Mouse (Mus musculus) cerebellum, postnatal 4 days (tissue): ENCODE data around the gene Lipn.

Source experiments
- DNase-seq, 2 experiments: peaks; one replicate each; pipeline ENCODE4 v3.0.0; 2022; ENCODE audit warnings: low spot score in 2 of 2, mixed read lengths in 1 of 2

Gene Lipn

GRCm38 (mm10) chr19:34066779-34067472, at the start of gene Lipn:
Gene Lipn (plus strand): TSS chr19:34067358.
- DNase-seq: no peak

- DNase-seq: no peak
Observed at GRCm38 (mm10) chr19:34021440-34022172, 45.6 kb upstream of the Lipn start.

- DNase-seq: no peak
Observed at GRCm38 (mm10) chr19:34022759-34023158, 44.4 kb upstream of the Lipn start.

GRCm38 (mm10) chr19:34039731-34040130, 27.4 kb upstream of the Lipn start:
- no peak for DNase-seq

GRCm38 (mm10) chr19:34043008-34043407, 24.1 kb upstream of the Lipn start:
- no peak for DNase-seq

GRCm38 (mm10) chr19:34049371-34050039, 17.7 kb upstream of the Lipn start:
- no peak for DNase-seq

GRCm38 (mm10) chr19:34051502-34051901, 15.7 kb upstream of the Lipn start:
- DNase-seq: no peak

GRCm38 (mm10) chr19:34063547-34063946, 3.6 kb upstream of the Lipn start:
- no peak for DNase-seq

- DNase-seq: no peak
Observed at GRCm38 (mm10) chr19:34064059-34064458, 3.1 kb upstream of the Lipn start.

- DNase-seq: no peak
Observed at GRCm38 (mm10) chr19:34074239-34074638, 7.1 kb downstream of the Lipn start.

- DNase-seq: no peak
Observed at GRCm38 (mm10) chr19:34078130-34078529, 11.0 kb downstream of the Lipn start.

- DNase-seq: peak in 1 of 2 experiments; percentile 3
Observed at GRCm38 (mm10) chr19:34089011-34089680, 22.0 kb downstream of the Lipn start.

GRCm38 (mm10) chr19:34095381-34095780, 28.2 kb downstream of the Lipn start:
- no peak for DNase-seq

- DNase-seq: no peak
Observed at GRCm38 (mm10) chr19:34096228-34096627, 29.1 kb downstream of the Lipn start.

- no peak for DNase-seq
Observed at GRCm38 (mm10) chr19:34100633-34101032, 33.5 kb downstream of the Lipn start, which contains the start of gene Lipm. Gene Lipm (plus strand): TSS chr19:34100933.

GRCm38 (mm10) chr19:34101888-34102287, 34.7 kb downstream of the Lipn start:
- DNase-seq: no peak

- no peak for DNase-seq
Observed at GRCm38 (mm10) chr19:34104841-34105240, 37.7 kb downstream of the Lipn start.

- DNase-seq: no peak
Observed at GRCm38 (mm10) chr19:34119102-34119501, 51.9 kb downstream of the Lipn start.

- no peak for DNase-seq
Observed at GRCm38 (mm10) chr19:34119653-34120052, 52.5 kb downstream of the Lipn start.

GRCm38 (mm10) chr19:34120107-34120731, 53.1 kb downstream of the Lipn start:
- no peak for DNase-seq
